21 mouse cellular contexts compared by ENCODE assay signal in the genomic region with DNA sequence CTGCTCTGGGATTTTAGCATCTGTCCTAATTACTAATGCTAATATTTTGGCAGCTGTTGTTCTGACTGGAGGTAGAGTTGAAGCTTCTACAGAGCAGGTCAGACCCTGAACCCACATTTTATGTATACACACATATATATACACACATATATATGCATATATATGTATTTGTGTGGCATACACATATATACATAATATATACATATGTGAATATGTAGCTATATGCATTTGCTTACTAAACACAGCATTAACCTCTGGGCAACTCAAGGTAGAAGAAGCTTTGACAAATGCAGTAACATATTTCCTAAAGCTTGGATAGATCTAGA. TPM values are rescaled to one million over a fixed set of nuclear protein-coding genes. Genes with fewer than 3 reads are reported as not detected.
A peak's percentile ranks its signal among the peaks of the same experiment; 100 is the strongest.
DNase-seq lines count a peak whose midpoint lies in the region; ATAC-seq and TF ChIP-seq lines count a peak whose summit lies in the region.
"Had no signal": no experiment of that assay in that cellular context is flagged by ENCODE, and none has a peak within 500 bp of the region (broad histone marks: within the 10 kb centered on the region; RNA-seq: fewer than 3 reads in every experiment).

No protein-coding gene starts in this region.

- H3K4me3 ChIP-seq in hindbrain, embryonic 11.5 days (ENCODE audit: low read depth, low read length), result no peak overlapping the region
- no peak overlapping the region for H3K4me3 ChIP-seq in hindbrain, embryonic 10.5 days
- H3K4me3 ChIP-seq in forebrain, postnatal 0 days (ENCODE audit: low read depth, low read length), result no peak overlapping the region
- H3K4me3 ChIP-seq in midbrain, embryonic 15.5 days, result no peak overlapping the region
- H3K4me3 ChIP-seq in olfactory bulb, adult 2 months (ENCODE audit: insufficient read depth, low read depth, low read length), result no peak overlapping the region
- H3K4me3 ChIP-seq: embryonic facial prominence, embryonic 13.5 days; heart, embryonic 10.5 days; limb, embryonic 15.5 days; liver, embryonic 15.5 days had no signal

- no peak for TF ChIP-seq CTCF in forebrain, postnatal 0 days (IDR thresholded peaks at IDR 0.05; ENCODE audit: low read depth)
- TF ChIP-seq CTCF in olfactory bulb, adult 2 months (IDR thresholded peaks at IDR 0.05; ENCODE audit: insufficient read depth, low read depth, low read length), result no peak

- no peak overlapping the region for H3K4me2 ChIP-seq in hindbrain, embryonic 11.5 days (replicated peaks; ENCODE audit: low read depth, low read length)
- H3K4me2 ChIP-seq in forebrain, postnatal 0 days (ENCODE audit: low read depth), result peak overlapping the region; percentile 28; the same call in 1 of the 2 replicates
- H3K4me2 ChIP-seq in midbrain, embryonic 15.5 days, result 0 out of 2 replicates have a peak overlapping the region, but pooled peaks have one; percentile 19
- H3K4me2 ChIP-seq: embryonic facial prominence, embryonic 13.5 days; limb, embryonic 15.5 days; liver, embryonic 15.5 days had no signal

- H3K27me3 ChIP-seq in hindbrain, embryonic 11.5 days (ENCODE audit: control insufficient read depth, insufficient read depth, low read length), result no peaks in the 10 kb centered on the region
- no peaks in the 10 kb centered on the region for H3K27me3 ChIP-seq in hindbrain, embryonic 10.5 days (ENCODE audit: insufficient read depth, poor library complexity, severe bottlenecking)
- H3K27me3 ChIP-seq in forebrain, postnatal 0 days (ENCODE audit: insufficient read depth, low read length), result no peaks in the 10 kb centered on the region
- H3K27me3 ChIP-seq in midbrain, embryonic 15.5 days (replicated peaks), result no peaks in the 10 kb centered on the region
- H3K27me3 ChIP-seq: embryonic facial prominence, embryonic 13.5 days; limb, embryonic 15.5 days; liver, embryonic 15.5 days had no signal

- no peak for TF ChIP-seq POLR2A in olfactory bulb, adult 2 months (IDR thresholded peaks at IDR 0.05; ENCODE audit: insufficient read depth, low read depth, low read length)

- ATAC-seq in hindbrain, embryonic 11.5 days (ENCODE audit: low FRiP score), result 0 out of 2 replicates have a peak, but pooled peaks have one; percentile 17
- no peak; the same call in 1 of the 2 replicates for ATAC-seq in forebrain, postnatal 0 days
- ATAC-seq in midbrain, embryonic 15.5 days (replicated peaks), result no peak; the same call in 1 of the 2 replicates
- ATAC-seq: inflammation-experienced regulatory T-cells, adult 6 months had no signal

- H3K4me1 ChIP-seq in hindbrain, embryonic 11.5 days (replicated peaks; ENCODE audit: control insufficient read depth, insufficient read depth, low read length), result no peaks in the 10 kb centered on the region
- no peaks in the 10 kb centered on the region; the same call in 1 of the 2 replicates for H3K4me1 ChIP-seq in hindbrain, embryonic 10.5 days (replicated peaks)
- no peaks in the 10 kb centered on the region for H3K4me1 ChIP-seq in forebrain, postnatal 0 days (ENCODE audit: insufficient read depth)
- H3K4me1 ChIP-seq in midbrain, embryonic 15.5 days, result peaks cover 6% of the 10 kb centered on the region
- H3K4me1 ChIP-seq in olfactory bulb, adult 2 months (ENCODE audit: control insufficient read depth, insufficient read depth, low read length), result peaks cover 4% of the 10 kb centered on the region
- H3K4me1 ChIP-seq: embryonic facial prominence, embryonic 13.5 days; heart, embryonic 10.5 days; limb, embryonic 15.5 days; liver, embryonic 15.5 days had no signal

- no peak for DNase-seq in hindbrain, embryonic 11.5 days (ENCODE audit: low spot score)
- DNase-seq in hindbrain, embryonic 10.5 days (ENCODE audit: low spot score), result no peak
- DNase-seq in forebrain, postnatal 0 days, result no peak
- DNase-seq in testis, postnatal 10 days (ENCODE audit: low spot score), result no peak
- no peak for DNase-seq in heart, postnatal 36 days
- DNase-seq: adrenal gland, postnatal 25 days; cerebellum, adult 11-12 months; heart, postnatal 10 days; kidney, adult 8-10 months; kidney, postnatal 14 days; thymus, postnatal 14 days had no signal

- no peak overlapping the region for H3K27ac ChIP-seq in hindbrain, embryonic 11.5 days (ENCODE audit: low read depth, low read length)
- H3K27ac ChIP-seq in hindbrain, embryonic 10.5 days, result no peak overlapping the region
- H3K27ac ChIP-seq in forebrain, postnatal 0 days (ENCODE audit: low read depth, low read length), result peak overlapping the region; percentile 71; the same call in 1 of the 2 replicates
- H3K27ac ChIP-seq in midbrain, embryonic 15.5 days, result peak overlapping the region; percentile 84
- peak overlapping the region; percentile 89 for H3K27ac ChIP-seq in olfactory bulb, adult 2 months (ENCODE audit: insufficient read depth, low read depth, low read length)
- H3K27ac ChIP-seq: embryonic facial prominence, embryonic 13.5 days; heart, embryonic 10.5 days; limb, embryonic 15.5 days; liver, embryonic 15.5 days; macrophage had no signal

- no peaks in the 10 kb centered on the region for H3K36me3 ChIP-seq in hindbrain, embryonic 11.5 days (ENCODE audit: control insufficient read depth, insufficient read depth, low read length)
- H3K36me3 ChIP-seq in hindbrain, embryonic 10.5 days, result no peaks in the 10 kb centered on the region
- H3K36me3 ChIP-seq in forebrain, postnatal 0 days (ENCODE audit: insufficient read depth), result no peaks in the 10 kb centered on the region
- H3K36me3 ChIP-seq in midbrain, embryonic 15.5 days (replicated peaks), result no peaks in the 10 kb centered on the region
- H3K36me3 ChIP-seq: embryonic facial prominence, embryonic 13.5 days; G1E; heart, embryonic 10.5 days; limb, embryonic 15.5 days; liver, embryonic 15.5 days had no signal

- no peaks in the 10 kb centered on the region for H3K9me3 ChIP-seq in hindbrain, embryonic 11.5 days (ENCODE audit: control insufficient read depth, low read length)
- H3K9me3 ChIP-seq in hindbrain, embryonic 10.5 days, result no peaks in the 10 kb centered on the region
- no peaks in the 10 kb centered on the region for H3K9me3 ChIP-seq in forebrain, postnatal 0 days (ENCODE audit: low read length)
- no peaks in the 10 kb centered on the region for H3K9me3 ChIP-seq in midbrain, embryonic 15.5 days
- H3K9me3 ChIP-seq: embryonic facial prominence, embryonic 13.5 days; G1E; heart, embryonic 10.5 days; limb, embryonic 15.5 days; liver, embryonic 15.5 days had no signal

- intact Hi-C loops in heart, postnatal 36 days (cut with DNase I), result no loop called here

- H3K9ac ChIP-seq in hindbrain, embryonic 11.5 days (ENCODE audit: low read depth, low read length), result no peak overlapping the region
- 0 out of 2 replicates have a peak overlapping the region, but pooled peaks have one; percentile 18 for H3K9ac ChIP-seq in forebrain, postnatal 0 days
- H3K9ac ChIP-seq in midbrain, embryonic 15.5 days, result no peak overlapping the region
- H3K9ac ChIP-seq: embryonic facial prominence, embryonic 13.5 days; limb, embryonic 15.5 days; liver, embryonic 15.5 days had no signal

RNA-seq across cellular contexts. Expression of gene Cadps, which starts 54.4 kb away (rescaled TPM):
- 21.0 and 24.3 TPM in 2 replicates for polyA plus RNA-seq in hindbrain, embryonic 11.5 days (2014; fragmentation: Nextera tagmentation; extraction: Ambion mirVana)
- polyA plus RNA-seq in hindbrain, embryonic 10.5 days (2016; fragmentation: Nextera tagmentation; extraction: Ambion mirVana), result 4.3 and 7.8 TPM in 2 replicates
- 154 and 164 TPM in 2 replicates for total RNA-seq in forebrain, postnatal 0 days (2014; rRNA removed)
- polyA plus RNA-seq in forebrain, postnatal 0 days (2015; fragmentation: Nextera tagmentation; extraction: Ambion mirVana), result 16.9 and 27.2 TPM in 2 replicates
- polyA plus RNA-seq in midbrain, embryonic 15.5 days (2015; fragmentation: Nextera tagmentation; extraction: Ambion mirVana), result 40.2 and 43.8 TPM in 2 replicates
- 92.7 and 194 TPM in 2 replicates for polyA plus RNA-seq in olfactory bulb, adult 2 months (2012; ENCODE audit: insufficient read depth, insufficient read length, low replicate concordance, missing spikeins)
- total RNA-seq in heart, postnatal 36 days (2021), result under 1 TPM in 1 of 2 experiments, not detected in 1; 0.08 TPM
- total RNA-seq: neutrophil, adult 5-6 weeks had no signal
- polyA plus RNA-seq: G1E, macrophage had no signal

Comparison
In these comparisons a context has a peak if more than half of its experiments do, and no peak if none do; other contexts are left out.
1. H3K27ac ChIP-seq: peak in forebrain, postnatal 0 days (single experiment), midbrain, embryonic 15.5 days (single experiment) and olfactory bulb, adult 2 months (single experiment); none in hindbrain, embryonic 11.5 days (single experiment) and hindbrain, embryonic 10.5 days (single experiment).